Mouse (Mus musculus) layer of hippocampus, postnatal 36 days (tissue): ENCODE measurements at regions not wholly inside any gene's neighbourhood (a gene's known extent, or its start where the extent isn't known, plus 50 kb on each side); places are given as distances from the start of the nearest gene placed in this dataset.

Source experiments
- DNase-seq, 2 experiments: peaks; one replicate each; pipeline ENCODE4 v3.0.0; 2022

GRCm38 (mm10) chr5:61495226-61495625 lies 313.4 kb upstream of the G6pd2 start:
- no peak for DNase-seq

- DNase-seq: no peak
Observed at GRCm38 (mm10) chr5:61507406-61507805, 301.2 kb upstream of the G6pd2 start.

GRCm38 (mm10) chr5:61540502-61540901 lies 268.1 kb upstream of the G6pd2 start:
- no peak for DNase-seq

- DNase-seq: peak; percentile 1
Observed at GRCm38 (mm10) chr5:61546632-61547492, 261.8 kb upstream of the G6pd2 start.

GRCm38 (mm10) chr5:61553526-61553925 lies 255.1 kb upstream of the G6pd2 start:
- no peak for DNase-seq
